Mouse (Mus musculus): Measurements from ENCODE around the gene Prdm9.
A peak's percentile ranks its signal among the peaks of the same experiment; 100 is the strongest.
"Not testable (repeated sequence)": the region's sequence is repeated elsewhere in the genome, so short reads cannot be mapped to it uniquely, and the experiment has no call there.

Prdm9 gene

GRCm38 (mm10) chr17:15564014-15564927 lies at the start of gene Prdm9:
Prdm9 (minus strand) TSS chr17:15564354.
- peak; percentile 99 to 100 for DNase-seq

- DNase-seq = no peak
Observed at GRCm38 (mm10) chr17:15599496-15599895, 35.3 kb upstream of the Prdm9 start.

GRCm38 (mm10) chr17:15591216-15591881 lies 27.2 kb upstream of the Prdm9 start:
- DNase-seq = no peak

GRCm38 (mm10) chr17:15588116-15588515 lies 24.0 kb upstream of the Prdm9 start:
- DNase-seq = no peak

GRCm38 (mm10) chr17:15585691-15586090 lies 21.5 kb upstream of the Prdm9 start:
- DNase-seq = no peak

GRCm38 (mm10) chr17:15583071-15583470 lies 18.9 kb upstream of the Prdm9 start:
- DNase-seq = no peak

GRCm38 (mm10) chr17:15580072-15580447 lies 15.9 kb upstream of the Prdm9 start:
- DNase-seq = no peak

GRCm38 (mm10) chr17:15579410-15580071 lies 15.4 kb upstream of the Prdm9 start:
- DNase-seq = no peak

GRCm38 (mm10) chr17:15577291-15577694 lies 13.1 kb upstream of the Prdm9 start:
- DNase-seq = peak; percentile 61 to 72

GRCm38 (mm10) chr17:15575056-15575455 lies 10.9 kb upstream of the Prdm9 start:
- DNase-seq = no peak

- DNase-seq = no peak
Observed at GRCm38 (mm10) chr17:15566908-15567307, 2.8 kb upstream of the Prdm9 start.

GRCm38 (mm10) chr17:15564928-15565300 lies 760 bp upstream of the Prdm9 start:
- peak in 1 of 2 experiments; percentile 14 for DNase-seq

- DNase-seq = no peak
Observed at GRCm38 (mm10) chr17:15559946-15560345, 4.2 kb downstream of the Prdm9 start.

- no peak for DNase-seq
Observed at GRCm38 (mm10) chr17:15549713-15550112, 14.4 kb downstream of the Prdm9 start.

GRCm38 (mm10) chr17:15546440-15546839 lies 17.7 kb downstream of the Prdm9 start:
- no peak for DNase-seq

GRCm38 (mm10) chr17:15543868-15544267 lies 20.3 kb downstream of the Prdm9 start:
- not testable (repeated sequence) for DNase-seq

- no peak for DNase-seq
Observed at GRCm38 (mm10) chr17:15540309-15540708, 23.8 kb downstream of the Prdm9 start.

GRCm38 (mm10) chr17:15536457-15536904 lies 27.7 kb downstream of the Prdm9 start:
- peak; percentile 41 to 57 for DNase-seq

- DNase-seq = no peak
Observed at GRCm38 (mm10) chr17:15535943-15536342, 28.2 kb downstream of the Prdm9 start.

GRCm38 (mm10) chr17:15535162-15535800 lies 28.9 kb downstream of the Prdm9 start:
- no peak for DNase-seq

GRCm38 (mm10) chr17:15530141-15530540 lies 34.0 kb downstream of the Prdm9 start:
- DNase-seq = peak; percentile 59 to 68

- no peak for DNase-seq
Observed at GRCm38 (mm10) chr17:15528887-15529286, 35.3 kb downstream of the Prdm9 start.

- no peak for DNase-seq
Observed at GRCm38 (mm10) chr17:15527811-15528136, 36.4 kb downstream of the Prdm9 start.

Measured in kidney, postnatal 4 days (tissue).